Mouse (Mus musculus) heart, adult 8-10 months (tissue): ENCODE measurements at regions not wholly inside any gene's neighbourhood (a gene's known extent, or its start where the extent isn't known, plus 50 kb on each side); places are given as distances from the start of the nearest gene placed in this dataset.

Experiments used
- DNase-seq: peaks from one replicate; pipeline ENCODE4 v3.0.0; 2022; ENCODE audit warnings: low spot score

- DNase-seq = no peak
These were observed 380.4 kb upstream of the Crim1 start for GRCm38 (mm10) chr17:77819698-77820097.

- DNase-seq = no peak
These were observed 356.1 kb upstream of the Crim1 start for GRCm38 (mm10) chr17:77843949-77844348.

- DNase-seq = no peak
These were observed 325.6 kb upstream of the Crim1 start for GRCm38 (mm10) chr17:77874497-77874896.

- no peak for DNase-seq
These were observed 323.0 kb upstream of the Crim1 start for GRCm38 (mm10) chr17:77877016-77877415.

GRCm38 (mm10) chr17:77885150-77885549 lies 314.9 kb upstream of the Crim1 start:
- DNase-seq = no peak

GRCm38 (mm10) chr17:77889147-77889546 lies 310.9 kb upstream of the Crim1 start:
- no peak for DNase-seq

- DNase-seq = no peak
These were observed 295.6 kb upstream of the Crim1 start for GRCm38 (mm10) chr17:77904412-77904811.

GRCm38 (mm10) chr17:77913962-77914450 lies 286.0 kb upstream of the Crim1 start:
- no peak for DNase-seq

GRCm38 (mm10) chr17:77930253-77930652 lies 269.8 kb upstream of the Crim1 start:
- no peak for DNase-seq

- no peak for DNase-seq
These were observed 269.0 kb upstream of the Crim1 start for GRCm38 (mm10) chr17:77930967-77931591.

- DNase-seq = peak; percentile 7
These were observed 266.9 kb upstream of the Crim1 start for GRCm38 (mm10) chr17:77933192-77933591.

- DNase-seq = no peak
These were observed 242.0 kb upstream of the Crim1 start for GRCm38 (mm10) chr17:77958048-77958447.

- no peak for DNase-seq
These were observed 238.8 kb upstream of the Crim1 start for GRCm38 (mm10) chr17:77961296-77961695.

GRCm38 (mm10) chr17:77963358-77963757 lies 236.7 kb upstream of the Crim1 start:
- no peak for DNase-seq

GRCm38 (mm10) chr17:77968510-77968909 lies 231.5 kb upstream of the Crim1 start:
- no peak for DNase-seq

- DNase-seq = peak; percentile 2
These were observed 230.9 kb upstream of the Crim1 start for GRCm38 (mm10) chr17:77969187-77969586.
